Mouse (Mus musculus) embryonic fibroblast, embryonic 13.5 days (primary cell): ENCODE data around the gene Amph.

Experiments used
- CTCF ChIP-seq: IDR thresholded peaks from 2 replicates; pipeline ENCODE4 v1.5.1; 2011; ENCODE audit warnings: mild to moderate bottlenecking, control low read depth, low read length, moderate library complexity, borderline replicate concordance; ENCODE audit not compliant: insufficient read depth
- POLR2A ChIP-seq: IDR thresholded peaks from 2 replicates; pipeline ENCODE4 v1.6.1; 2011; ENCODE audit warnings: low read depth, mild to moderate bottlenecking, control low read depth, low read length, moderate library complexity

GRCm38 (mm10) chr13:18953575-18953974 lies 5.6 kb downstream of the Amph start:
- TF ChIP-seq CTCF, result no peak
- no peak for TF ChIP-seq POLR2A
